Comparison of ENCODE assay signal across 15 mouse cellular contexts in genomic region chr3:96289201-96289600, GRCm38 (mm10).
A peak's percentile ranks its signal among the peaks of the same experiment; 100 is the strongest.
DNase-seq lines count a peak whose midpoint lies in the region.
"Had no signal": no experiment of that assay in that cellular context is flagged by ENCODE, and none has a peak within 500 bp of the region (broad histone marks: within the 10 kb centered on the region; RNA-seq: fewer than 3 reads in every experiment).

No protein-coding gene starts in this region.

- DNase-seq in ES-CJ7 (ENCODE audit: low read depth, low spot score) (peak; percentile 91), R1 (ENCODE audit: low read depth, low spot score) (peak; percentile 87), ZHBTc4 (ENCODE audit: low read depth, low spot score) (peak; percentile 84)
- DNase-seq in frontal cortex, postnatal 25 days (ENCODE audit: low spot score in 2 of 2) = no peak
- DNase-seq in retina, embryonic 14.5 days (ENCODE audit: low spot score) = no peak
- DNase-seq: adrenal gland, adult 2 months; adrenal gland, postnatal 10 days; adrenal gland, postnatal 25 days; cerebellum, adult 11 months; cerebellum, adult 18-20 months; cerebellum, adult 8-10 months; cerebellum, adult 9-11 months; cerebellum, postnatal 14 days; cerebellum, postnatal 36 days; embryo, embryonic 11 days had no signal

Comparison
In these comparisons a context has a peak if more than half of its experiments do, and no peak if none do; other contexts are left out.
1. DNase-seq: peak in ES-CJ7 (single experiment), R1 (single experiment) and ZHBTc4 (single experiment); none in frontal cortex, postnatal 25 days (0 of 2) and retina, embryonic 14.5 days (single experiment).